Mouse (Mus musculus) cerebellum, adult 18-20 months (tissue): Measurements from ENCODE around the gene Xylt1.

Experiments used
- DNase-seq, 2 experiments: peaks; one replicate each; pipeline ENCODE4 v3.0.0; 2021

Gene Xylt1

DNA sequence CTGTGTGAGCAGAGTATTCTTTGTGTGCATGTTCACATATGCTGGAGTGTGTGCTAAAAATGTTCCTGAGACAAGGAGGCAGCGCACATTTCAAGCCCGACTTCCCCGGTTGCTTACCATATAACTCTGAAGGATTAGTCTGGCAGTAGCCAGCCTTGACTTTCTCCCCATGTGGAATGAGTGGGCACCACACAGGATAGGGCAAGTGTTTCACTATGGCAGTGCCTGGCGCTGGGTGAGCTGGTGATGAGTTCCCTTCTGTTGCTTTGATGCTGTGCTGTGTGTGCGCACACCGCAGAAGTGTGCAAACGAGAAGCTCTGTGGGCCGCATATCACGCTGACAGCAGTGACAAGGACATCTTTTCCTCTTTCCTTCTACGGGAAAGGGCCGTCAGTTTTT is 56.1 kb downstream of the Xylt1 start:
- DNase-seq = no peak

DNA sequence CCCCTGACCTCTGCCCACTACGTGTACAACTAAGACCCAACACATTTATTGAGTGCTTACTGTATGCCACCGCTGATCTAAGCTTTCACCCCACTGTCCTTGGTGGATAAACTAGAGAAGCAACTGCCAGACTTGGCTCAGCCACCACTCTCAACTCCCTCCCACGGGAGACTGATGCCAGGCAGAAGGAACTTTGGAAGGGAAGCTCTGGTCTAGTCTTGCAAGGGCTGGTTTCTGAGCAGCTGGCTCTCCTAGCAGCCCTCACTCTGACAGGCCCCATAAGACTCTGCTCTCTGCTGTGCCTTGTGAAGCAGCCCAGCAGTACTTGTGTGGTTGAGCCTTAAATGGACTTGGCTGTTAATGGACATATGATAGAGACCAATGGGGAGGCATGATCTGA is 60.2 kb downstream of the Xylt1 start:
- peak in 1 of 2 experiments; percentile 6 for DNase-seq

DNA sequence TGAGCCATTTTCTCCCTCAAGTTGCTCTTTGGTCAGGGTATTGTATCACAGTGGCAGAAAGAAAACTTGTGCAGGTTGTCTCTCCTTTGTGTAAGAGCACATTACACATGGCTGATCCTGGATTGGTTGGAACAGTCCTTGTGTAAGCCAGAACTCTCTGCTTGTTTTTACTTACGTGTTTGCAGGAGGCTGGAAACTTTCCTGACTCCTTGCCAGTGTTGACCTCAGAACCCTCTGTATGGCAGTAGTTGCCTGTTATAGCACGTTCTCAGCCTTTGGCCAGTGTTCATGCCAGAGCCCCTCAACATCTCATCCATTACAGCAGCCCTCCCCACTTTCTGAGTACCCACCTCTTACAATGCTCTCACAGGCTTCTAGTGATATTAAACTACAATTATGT is 61.9 kb downstream of the Xylt1 start:
- no peak for DNase-seq

DNA sequence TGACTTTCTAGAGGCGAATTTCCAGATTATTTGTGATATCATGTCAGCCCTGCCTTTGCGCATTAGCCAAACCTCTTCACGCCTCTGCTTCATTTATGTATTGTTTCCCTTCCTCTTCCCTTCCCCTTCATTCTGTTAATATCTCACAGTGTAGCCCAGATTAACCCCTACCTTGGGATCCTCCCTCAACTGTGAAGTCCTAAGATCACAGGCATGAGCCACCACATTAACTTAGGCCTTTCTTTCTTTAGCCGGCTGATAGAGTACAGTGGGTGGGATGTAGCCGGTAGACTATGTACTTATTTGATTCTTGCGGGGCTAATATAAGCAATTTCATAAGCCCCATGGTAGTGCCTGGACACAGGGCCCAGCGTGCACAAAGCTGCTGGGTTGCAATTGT is 62.4 kb downstream of the Xylt1 start:
- DNase-seq = no peak

DNA sequence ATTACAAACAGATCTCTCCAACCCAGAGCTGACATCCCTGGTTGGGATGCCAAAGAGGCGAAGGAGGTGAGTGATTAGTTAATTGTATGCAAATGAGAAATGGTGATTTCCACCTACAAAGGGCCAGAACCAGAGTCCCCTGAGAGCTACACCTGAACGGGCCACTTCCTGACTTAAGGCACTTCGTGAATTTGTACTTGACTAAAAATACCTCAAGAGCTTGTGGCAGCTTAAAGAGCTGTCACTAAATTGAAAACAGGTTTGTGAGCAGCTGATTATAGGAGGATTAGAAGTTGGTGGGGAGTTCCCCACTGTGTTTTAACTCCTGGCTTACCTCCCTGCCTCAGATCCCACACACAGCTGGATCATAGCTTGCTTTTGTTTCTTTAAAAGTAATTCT is 64.7 kb downstream of the Xylt1 start:
- no peak for DNase-seq

DNA sequence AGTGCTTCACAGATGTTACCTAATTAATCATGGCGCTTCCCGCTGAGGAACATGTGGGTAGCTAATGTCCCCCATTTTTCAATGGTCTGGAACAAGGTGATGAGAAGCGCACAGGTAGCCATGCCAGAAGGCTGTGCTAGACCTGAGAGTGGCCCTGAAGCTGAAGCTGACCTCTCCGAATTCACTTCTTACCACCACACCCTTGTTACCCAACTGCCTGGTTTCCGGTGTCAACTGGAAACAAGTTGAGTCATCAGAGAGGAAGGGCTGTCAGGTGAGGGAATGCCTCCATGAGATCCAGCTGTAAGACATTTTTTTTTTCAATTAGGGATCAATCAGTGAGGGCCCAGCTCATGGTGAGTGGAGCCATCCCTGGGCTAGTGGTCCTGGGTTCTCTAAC is 68.8 kb downstream of the Xylt1 start:
- no peak for DNase-seq

DNA sequence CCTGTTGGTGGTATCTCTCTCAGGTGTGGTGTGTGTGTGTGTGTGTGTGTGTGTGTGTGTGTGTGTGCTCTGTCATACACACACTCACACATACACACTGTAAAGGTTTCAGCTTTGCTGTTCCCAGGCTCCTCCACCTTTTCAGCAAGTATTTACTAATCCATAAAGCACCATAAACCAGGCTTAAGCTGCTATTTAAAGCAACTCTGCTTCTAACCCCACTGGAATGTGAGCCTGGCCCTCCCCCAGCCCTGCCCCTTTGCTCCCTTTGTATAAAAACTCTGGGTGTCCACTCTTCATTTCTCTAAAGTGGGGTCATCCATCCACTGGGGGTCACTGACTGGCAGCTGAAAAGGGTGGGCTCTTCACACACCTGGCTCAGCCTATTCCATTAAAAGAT is 70.4 kb downstream of the Xylt1 start:
- DNase-seq = no peak

DNA sequence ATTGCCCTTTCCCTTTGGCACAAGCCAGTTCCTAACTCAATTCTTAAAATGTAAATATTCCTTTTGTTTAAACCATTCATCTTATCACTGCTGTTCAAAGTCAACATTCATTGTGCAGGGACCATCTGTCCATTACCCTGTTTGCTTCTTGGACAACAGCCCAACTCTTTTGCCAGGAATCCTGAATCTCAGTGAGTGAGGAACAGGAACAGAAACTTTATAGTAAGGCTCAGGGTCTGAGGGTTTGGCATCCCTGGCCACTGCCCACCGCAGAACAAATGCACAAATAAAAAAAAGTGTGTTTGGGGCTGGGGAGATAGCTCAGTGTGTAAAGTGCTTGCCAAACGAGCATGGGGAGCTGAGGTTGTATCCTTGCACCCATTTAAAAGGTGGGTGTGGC is 71.5 kb downstream of the Xylt1 start:
- no peak for DNase-seq

DNA sequence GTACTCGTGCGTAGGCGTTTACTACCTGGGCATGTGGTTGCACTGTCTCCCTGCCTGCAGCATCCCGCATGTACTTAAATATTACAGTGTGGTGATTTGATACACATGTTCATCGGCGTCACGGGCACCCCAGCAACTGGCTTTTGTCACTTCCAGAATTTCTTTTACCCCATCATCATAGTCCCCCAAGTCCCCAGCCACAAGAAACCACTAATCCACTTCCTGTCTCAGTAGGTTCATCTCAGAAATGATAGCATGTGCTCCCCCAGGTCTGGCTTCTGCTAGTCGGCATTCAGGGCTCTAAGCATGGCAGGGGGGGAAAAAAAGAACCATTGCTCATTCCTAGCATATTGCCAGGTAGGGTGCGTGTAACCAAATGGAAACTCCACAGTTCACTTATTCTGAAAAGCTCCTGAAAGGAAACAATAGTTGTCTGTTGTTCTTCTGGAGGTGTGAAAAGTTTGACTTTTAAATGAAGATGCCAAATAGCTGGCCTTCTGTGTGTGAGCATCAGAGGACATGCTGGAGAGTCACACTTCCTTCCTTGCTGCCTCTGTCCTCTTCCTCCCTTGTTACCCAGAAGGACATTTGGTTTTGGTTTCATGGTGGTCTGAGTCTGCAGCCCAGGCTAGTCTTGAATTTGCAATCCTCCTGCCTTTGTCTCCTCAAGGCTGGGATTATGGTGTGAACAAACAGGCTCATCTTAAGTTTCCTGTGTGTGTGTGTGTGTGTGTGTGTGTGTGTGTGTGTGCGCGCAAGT is 74.2 kb downstream of the Xylt1 start:
- DNase-seq = no peak

DNA sequence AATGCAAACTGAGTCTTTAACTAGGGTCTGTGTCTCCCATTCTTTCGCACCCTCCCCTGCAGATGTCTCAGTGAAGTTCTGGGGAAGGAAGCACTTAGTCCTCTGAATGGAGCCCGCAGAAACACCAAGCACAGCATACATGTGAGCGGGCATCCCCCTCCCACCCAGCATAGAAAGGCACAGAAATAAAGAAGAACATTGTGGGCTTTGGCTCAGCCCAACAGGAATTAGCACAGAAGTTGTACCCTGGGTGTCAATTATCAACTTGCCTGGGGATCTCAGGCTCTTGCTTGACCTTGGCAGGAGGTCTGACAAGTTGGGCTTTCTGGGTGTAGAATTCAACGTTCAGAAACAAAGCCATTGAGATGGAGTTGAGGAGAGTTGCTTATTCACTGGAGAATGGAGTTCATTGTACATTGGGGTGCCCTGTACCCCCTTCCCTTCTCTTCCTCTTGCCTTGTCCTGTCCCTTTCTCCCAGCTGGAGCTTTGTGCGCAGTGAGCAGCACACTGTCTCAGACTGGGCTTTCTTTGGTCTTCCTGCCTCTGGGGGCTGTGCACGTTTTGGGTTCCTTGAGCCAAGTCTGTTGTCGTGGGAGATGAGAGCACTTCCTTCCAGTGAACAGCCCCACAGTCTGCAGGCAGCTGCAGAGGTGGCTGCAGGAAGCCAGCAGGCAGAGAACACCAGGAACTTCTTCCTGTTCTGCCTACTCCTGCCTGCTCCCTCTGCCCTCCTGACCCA is 81.6 kb downstream of the Xylt1 start:
- no peak for DNase-seq

DNA sequence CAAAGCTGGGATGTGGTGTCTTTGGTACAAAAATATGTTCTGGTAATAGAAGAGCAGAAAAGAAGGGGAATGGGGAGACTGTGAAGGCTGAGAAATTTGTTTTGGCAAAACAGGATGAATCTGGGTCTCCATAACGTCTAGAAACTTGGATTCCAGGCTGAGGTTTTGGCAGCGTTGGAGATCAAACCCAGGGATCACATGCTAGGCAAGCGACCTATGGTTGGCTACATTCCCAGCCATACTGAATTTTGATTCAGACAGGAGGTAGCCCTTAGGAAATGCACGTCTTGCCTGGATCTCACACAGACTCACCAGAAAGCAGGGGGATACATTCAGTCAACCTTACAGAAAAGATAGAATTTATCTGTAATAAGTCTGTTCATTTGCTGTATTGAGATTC is 84.2 kb downstream of the Xylt1 start:
- DNase-seq = no peak

DNA sequence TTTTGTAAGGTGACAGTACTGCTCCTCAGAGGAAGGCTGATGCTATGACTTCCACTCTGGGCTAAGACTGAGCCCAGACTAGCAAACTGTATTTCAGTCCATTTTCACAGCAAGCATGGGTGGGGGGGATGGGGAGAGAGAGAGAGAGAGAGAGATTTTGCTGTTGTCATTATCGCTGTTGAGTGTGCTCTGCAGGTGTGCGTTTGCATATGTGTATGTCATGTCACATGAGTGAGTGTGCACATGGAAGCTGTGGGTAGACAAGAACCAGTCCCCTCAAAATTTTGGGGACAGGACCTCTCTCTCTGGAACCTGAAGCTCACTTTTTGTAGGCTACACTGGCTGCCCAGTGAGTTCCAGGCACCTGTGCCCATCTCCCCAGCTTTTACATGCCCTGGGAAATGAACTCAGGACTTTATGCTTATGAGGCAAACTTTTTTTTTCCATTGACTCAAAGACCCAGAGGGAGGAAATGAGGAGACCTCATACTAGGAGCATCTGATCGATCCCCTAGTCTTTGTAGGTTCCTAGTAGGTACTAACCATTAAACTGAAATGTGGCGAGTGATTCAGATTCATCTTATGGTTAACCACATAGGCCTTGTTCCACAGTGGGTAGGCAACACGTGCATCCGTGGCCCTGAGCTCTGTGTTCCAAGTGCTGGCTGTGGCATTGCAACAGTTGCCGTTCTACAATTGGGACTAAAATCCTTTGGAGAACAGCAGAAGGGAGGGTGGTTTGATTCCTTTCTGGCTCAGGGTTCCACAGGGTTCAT is 85.4 kb downstream of the Xylt1 start:
- no peak for DNase-seq

DNA sequence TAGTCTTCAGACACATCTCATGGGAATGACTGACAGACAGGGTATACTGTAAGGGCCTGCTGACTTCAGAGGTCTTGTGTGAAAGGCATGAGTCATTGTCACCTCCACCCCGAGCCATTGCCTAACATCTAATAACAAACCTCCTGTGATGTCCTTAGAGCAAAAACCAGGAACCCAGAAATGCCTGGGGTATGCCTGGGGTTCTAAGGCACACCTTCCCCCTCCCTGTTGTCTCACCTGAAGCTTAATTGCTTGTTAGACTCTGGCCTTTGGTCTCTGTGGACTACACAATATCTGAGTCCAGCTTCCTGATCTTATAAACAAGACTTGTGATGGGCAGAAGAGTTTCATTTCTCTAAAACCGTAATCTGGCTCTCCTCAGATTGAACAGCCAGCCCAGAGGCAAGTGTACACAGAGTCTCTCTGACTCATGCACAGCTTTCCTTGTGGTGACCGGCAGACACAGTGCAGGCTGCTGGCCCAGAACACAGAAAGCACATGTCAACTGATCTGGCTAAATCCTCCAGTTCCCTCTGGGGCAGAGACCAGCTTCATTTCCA is 89.5 kb downstream of the Xylt1 start:
- no peak for DNase-seq

DNA sequence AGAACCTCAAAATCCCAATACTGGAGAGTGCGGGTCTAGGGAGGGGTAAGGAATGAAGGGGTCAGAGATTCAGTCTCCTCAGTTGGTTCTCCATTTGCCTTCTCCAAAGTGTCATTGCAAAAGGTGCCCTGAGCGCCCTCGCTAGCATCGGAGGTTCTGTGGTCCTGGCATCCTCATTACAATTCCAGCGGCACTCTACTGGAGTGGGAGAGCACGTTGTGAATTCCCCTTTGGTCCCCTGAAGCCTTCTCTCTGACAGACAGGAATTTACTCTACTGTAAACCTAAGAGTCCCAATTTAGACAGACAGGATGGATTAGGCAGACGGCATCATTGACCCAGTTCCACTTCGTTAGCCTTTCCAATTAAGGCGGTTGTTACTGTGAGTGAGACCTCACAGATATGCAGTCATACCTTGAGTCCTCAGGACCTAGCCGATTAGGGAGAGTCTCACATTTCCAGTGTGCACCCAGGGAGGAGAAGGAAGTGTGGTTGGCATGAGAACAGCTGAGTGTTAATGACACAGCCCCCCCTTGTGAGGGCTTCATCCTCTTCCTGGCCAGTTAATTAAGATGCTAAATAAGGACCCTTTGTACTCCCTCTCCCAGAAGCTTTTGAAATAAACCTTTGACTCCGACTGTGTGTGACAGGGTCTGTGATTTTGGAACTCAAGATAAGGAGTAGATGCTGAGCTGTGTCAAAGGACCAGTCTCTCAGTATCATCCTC is 91.4 kb downstream of the Xylt1 start:
- no peak for DNase-seq

DNA sequence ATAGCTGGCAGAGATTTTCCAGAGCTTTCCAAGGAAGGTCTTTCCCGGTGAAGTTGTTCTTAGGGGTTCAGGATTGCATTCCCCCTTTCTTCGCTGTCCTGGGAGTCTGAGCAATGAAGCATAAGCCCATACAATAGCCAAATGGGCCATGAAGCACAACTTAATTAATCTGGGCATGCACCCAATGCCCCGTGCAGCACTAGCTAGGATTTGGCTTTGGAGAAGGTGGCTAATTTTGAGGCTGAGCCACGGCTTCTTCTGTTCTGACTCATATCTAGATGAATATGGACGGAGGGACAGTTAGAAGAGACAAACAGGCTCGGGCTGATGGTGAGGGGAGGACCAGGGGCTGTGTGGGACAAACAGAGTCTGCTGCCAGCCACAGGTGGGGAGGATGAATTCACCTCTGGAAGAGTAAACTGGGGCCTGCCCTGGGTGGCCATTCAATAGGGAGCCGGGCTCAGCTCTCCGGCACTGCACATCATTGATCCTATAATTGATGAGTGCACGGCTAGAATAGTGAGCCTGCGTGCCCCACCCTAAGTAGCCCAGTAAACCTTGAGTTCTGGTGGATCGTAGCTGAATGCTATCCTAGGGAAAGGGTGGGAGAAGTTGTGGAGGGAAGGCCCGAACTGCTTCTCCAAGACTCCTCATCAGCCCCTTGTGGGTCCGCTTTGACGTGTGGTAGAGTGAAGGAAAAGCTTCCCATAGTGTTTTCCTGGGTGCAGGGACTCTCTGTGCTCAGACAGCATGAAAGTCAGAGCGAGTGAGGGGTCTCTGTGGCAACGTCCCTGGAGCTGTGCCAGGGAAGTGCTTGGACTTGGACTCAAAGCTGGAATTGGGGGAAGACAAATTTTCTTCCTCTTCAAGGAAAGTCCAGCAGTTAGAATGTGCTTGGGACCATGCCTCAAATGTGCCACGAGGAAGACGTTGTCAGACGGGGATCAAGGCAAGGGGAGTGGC is 92.3 kb downstream of the Xylt1 start:
- DNase-seq = peak in 1 of 2 experiments; percentile 5

DNA sequence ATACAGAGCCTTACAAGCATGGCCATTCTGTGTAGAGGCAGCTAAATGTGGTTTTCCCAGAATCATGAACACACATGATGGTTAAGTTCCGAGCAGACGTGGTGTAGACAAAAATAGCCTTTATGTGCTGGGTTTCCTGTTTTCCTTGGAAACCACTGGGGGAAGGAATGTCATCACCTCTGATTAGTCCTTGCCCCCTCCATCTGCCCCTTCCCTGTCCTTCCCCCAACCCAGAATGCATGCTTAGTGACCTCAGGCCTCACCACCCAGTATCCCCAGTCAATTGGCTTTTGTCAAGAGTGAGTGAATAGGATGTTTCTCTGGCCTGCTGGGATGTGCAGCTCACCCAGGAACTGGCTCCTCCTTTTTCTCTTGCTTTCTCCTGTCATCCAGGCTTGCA is 93.5 kb downstream of the Xylt1 start:
- DNase-seq = no peak

DNA sequence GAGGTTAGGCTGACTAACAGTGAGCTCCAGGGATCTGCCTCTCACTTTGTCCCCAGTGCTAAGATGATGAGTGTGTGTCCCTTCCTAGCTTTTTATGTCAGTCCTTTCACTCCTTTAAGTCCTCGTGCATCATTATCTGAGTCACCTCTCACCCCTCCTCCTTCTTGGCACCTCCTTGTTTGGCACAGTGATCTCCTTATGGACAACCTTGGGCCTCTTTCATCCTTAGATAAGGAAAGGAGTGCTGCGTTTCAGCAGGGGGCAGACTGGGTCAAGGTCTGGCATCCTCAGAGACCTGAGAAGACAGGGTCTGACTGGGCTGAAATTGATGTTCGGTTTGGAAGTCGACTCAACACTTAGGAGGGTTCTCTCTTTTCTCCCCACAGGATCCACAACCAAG is 94.3 kb downstream of the Xylt1 start:
- DNase-seq = no peak

DNA sequence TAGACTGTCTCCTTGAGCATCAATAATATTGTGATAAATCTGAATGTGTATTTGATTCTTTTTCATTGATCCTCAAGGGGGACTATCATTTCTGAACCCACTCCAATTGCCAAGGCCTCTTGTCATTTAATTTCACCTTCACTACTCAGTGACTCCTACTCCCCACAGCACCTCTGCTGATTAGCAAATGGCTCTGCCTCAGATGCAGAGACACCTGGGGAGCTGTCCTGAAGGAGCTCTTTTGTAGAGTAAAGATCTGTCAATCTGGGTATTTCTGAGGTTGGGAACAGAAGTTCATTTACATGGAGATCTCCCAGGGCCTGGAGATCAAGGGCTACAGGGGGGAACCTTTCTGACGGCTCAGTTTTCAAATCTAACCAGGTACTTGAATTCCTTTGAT is 98.2 kb downstream of the Xylt1 start:
- DNase-seq = no peak

DNA sequence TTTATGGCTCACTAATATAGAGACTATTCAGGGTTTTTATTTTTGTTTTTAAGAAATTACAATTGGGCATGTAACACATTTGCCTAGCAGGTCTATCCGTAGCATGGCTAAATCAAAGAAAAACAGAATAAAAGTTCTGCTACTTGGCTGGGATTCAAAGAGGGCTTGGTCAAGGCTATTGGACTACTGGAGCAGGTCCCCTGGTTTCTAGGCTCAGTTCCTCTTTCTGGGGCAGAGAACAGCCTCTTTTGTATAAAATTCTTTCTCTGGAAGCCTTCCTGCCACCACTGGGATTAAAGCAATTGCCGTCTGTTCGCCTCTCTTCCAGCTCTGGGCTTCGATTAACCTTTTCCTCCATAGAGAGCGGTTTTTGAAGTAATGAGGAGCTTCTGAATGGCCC is 100.1 kb downstream of the Xylt1 start:
- DNase-seq = no peak

DNA sequence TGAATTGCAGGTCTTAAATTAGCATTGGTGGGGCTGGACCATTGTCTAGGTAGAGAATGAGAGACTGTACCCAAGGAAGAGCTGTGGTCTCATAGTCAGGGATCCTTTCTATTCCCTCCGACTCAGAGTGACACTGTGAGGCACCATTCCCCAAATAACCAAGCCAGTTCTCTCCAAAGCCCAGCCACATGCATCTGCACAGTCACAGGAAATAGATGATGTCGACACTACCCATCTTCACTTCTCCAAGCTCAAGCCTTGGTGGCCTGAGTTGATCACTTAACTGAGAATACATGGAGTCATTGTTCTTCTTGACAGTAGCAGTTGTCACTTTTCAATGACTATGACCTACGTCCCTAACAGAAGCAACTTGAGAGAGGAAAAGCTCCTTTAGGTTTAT is 100.6 kb downstream of the Xylt1 start:
- no peak for DNase-seq

DNA sequence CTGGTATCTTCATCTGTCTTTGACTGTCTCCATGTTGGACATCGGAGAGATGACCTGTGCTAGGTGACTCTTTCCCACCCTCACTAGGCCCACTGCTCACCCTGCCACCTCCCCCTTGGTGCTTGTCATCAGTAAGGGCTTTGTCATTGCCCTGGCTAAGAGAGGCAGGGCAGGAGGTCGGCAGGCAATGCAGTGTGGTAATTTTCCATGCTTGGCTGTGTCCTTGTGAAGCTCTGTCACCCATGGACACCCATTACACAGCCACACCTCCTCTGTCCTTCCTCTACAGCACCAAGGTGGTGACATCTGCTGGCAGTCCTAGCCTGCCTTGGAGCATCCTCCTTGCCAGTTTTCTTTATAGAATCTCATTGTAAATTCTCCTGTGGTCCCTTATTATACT is 101.9 kb downstream of the Xylt1 start:
- DNase-seq = no peak

DNA sequence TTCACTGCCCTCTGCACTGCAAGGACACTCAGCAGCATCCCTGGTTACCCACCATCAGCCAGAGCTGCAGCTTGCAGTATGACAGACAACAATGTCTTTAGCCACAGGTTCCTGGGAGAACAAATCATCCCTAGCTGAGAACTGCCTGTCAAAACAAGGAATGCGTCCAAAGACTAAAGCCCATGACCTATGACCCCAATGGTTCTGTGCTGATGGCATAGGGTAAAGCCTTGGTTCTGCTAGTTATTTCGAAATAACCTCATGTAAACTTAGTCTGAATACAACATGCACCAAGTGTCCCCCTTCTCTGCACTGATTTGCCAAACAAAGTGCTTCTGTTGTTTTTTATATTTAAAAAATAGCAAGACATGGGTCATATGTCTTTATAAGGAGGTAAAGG is 103.8 kb downstream of the Xylt1 start:
- no peak for DNase-seq
